Mouse (Mus musculus) ZHBTc4 (cell line): Measurements from ENCODE around the gene Dab1.

Source experiments
- DNase-seq: peaks from one replicate; pipeline ENCODE4 v3.0.0-alpha.2; 2011; ENCODE audit warnings: low read depth, low spot score

Dab1 gene

GRCm38 (mm10) chr4:103974536-103974935 lies 355.4 kb downstream of the Dab1 start:
- no peak for DNase-seq

- no peak for DNase-seq
Measured at GRCm38 (mm10) chr4:103974946-103975345, 355.8 kb downstream of the Dab1 start.

- no peak for DNase-seq
Measured at GRCm38 (mm10) chr4:103993884-103994283, 374.7 kb downstream of the Dab1 start.

- DNase-seq = no peak
Measured at GRCm38 (mm10) chr4:103994406-103994805, 375.2 kb downstream of the Dab1 start.

- no peak for DNase-seq
Measured at GRCm38 (mm10) chr4:104008406-104008805, 389.2 kb downstream of the Dab1 start.

GRCm38 (mm10) chr4:104011683-104012082 lies 392.5 kb downstream of the Dab1 start:
- DNase-seq = no peak

- DNase-seq = no peak
Measured at GRCm38 (mm10) chr4:104012150-104012549, 393.0 kb downstream of the Dab1 start.

GRCm38 (mm10) chr4:104025117-104025694 lies 406.0 kb downstream of the Dab1 start:
- no peak for DNase-seq

GRCm38 (mm10) chr4:104026834-104027233 lies 407.7 kb downstream of the Dab1 start:
- DNase-seq = no peak

- no peak for DNase-seq
Measured at GRCm38 (mm10) chr4:104027239-104027638, 408.1 kb downstream of the Dab1 start.

- DNase-seq = no peak
Measured at GRCm38 (mm10) chr4:104036091-104036490, 416.9 kb downstream of the Dab1 start.

GRCm38 (mm10) chr4:104039588-104039987 lies 420.4 kb downstream of the Dab1 start:
- DNase-seq = no peak

- DNase-seq = no peak
Measured at GRCm38 (mm10) chr4:104043441-104043840, 424.3 kb downstream of the Dab1 start.

- no peak for DNase-seq
Measured at GRCm38 (mm10) chr4:104044634-104045033, 425.5 kb downstream of the Dab1 start.

GRCm38 (mm10) chr4:104047966-104048804 lies 429.0 kb downstream of the Dab1 start:
- DNase-seq = no peak

- DNase-seq = no peak
Measured at GRCm38 (mm10) chr4:104057116-104057515, 438.0 kb downstream of the Dab1 start.

GRCm38 (mm10) chr4:104059569-104059968 lies 440.4 kb downstream of the Dab1 start:
- no peak for DNase-seq

- DNase-seq = no peak
Measured at GRCm38 (mm10) chr4:104062356-104062755, 443.2 kb downstream of the Dab1 start.

- no peak for DNase-seq
Measured at GRCm38 (mm10) chr4:104066901-104067300, 447.7 kb downstream of the Dab1 start.

- DNase-seq = no peak
Measured at GRCm38 (mm10) chr4:104067748-104068147, 448.6 kb downstream of the Dab1 start.

- no peak for DNase-seq
Measured at GRCm38 (mm10) chr4:104071296-104071695, 452.1 kb downstream of the Dab1 start.

GRCm38 (mm10) chr4:104073920-104074459 lies 454.8 kb downstream of the Dab1 start:
- DNase-seq = no peak

GRCm38 (mm10) chr4:104077771-104078170 lies 458.6 kb downstream of the Dab1 start:
- no peak for DNase-seq
